ENCODE assay signal across 8 mouse cellular contexts in the genomic region with DNA sequence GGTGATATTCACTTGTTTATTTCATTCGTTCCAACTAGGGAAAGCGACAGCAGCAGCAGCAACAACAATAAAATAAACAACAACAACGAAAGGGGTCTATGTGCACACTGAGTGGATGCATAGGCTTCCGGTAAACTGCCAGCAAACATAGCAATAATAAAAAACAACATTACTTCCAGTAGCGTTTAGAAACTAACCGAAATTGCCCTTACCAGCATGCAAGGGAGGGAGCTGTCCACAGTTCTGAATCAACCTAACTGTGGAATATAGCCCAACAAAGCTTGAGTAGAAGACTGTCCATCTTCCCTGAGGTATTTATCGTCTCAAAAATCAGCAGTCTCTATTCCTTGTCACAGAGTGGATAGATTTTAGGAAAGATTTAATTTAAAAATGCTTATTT. TPM values are rescaled to one million over a fixed set of nuclear protein-coding genes. Genes with fewer than 3 reads are reported as not detected.
DNase-seq lines count a peak whose midpoint lies in the region; ATAC-seq and TF ChIP-seq lines count a peak whose summit lies in the region.

No protein-coding gene starts in this region.

- 40% methylated on average over 7 of the region's 7 CpGs for WGBS in forebrain, embryonic 13.5 days
- 36% methylated on average over 7 of the region's 7 CpGs for WGBS in forebrain, embryonic 12.5 days
- WGBS in hindbrain, embryonic 15.5 days, result 30% methylated on average over 7 of the region's 7 CpGs
- WGBS in midbrain, embryonic 15.5 days, result 36% methylated on average over 7 of the region's 7 CpGs

- H3K4me1 ChIP-seq in forebrain, embryonic 13.5 days, result peaks cover 16% of the 10 kb centered on the region
- peaks cover 14% of the 10 kb centered on the region for H3K4me1 ChIP-seq in forebrain, embryonic 12.5 days
- H3K4me1 ChIP-seq in cortical plate, adult 2 months (ENCODE audit: control insufficient read depth, insufficient read depth, low read length), result no peaks in the 10 kb centered on the region; the same call in 1 of the 2 replicates
- peaks cover 18% of the 10 kb centered on the region for H3K4me1 ChIP-seq in hindbrain, embryonic 15.5 days (replicated peaks)
- H3K4me1 ChIP-seq in midbrain, embryonic 15.5 days, result peaks cover 15% of the 10 kb centered on the region

- TF ChIP-seq CTCF in cortical plate, adult 2 months (IDR thresholded peaks at IDR 0.05; ENCODE audit: extremely low read depth, insufficient read depth, low read length), result no peak

- H3K27me3 ChIP-seq in forebrain, embryonic 13.5 days, result peaks cover 24% of the 10 kb centered on the region
- H3K27me3 ChIP-seq in forebrain, embryonic 12.5 days, result peaks cover 15% of the 10 kb centered on the region
- no peaks in the 10 kb centered on the region for H3K27me3 ChIP-seq in hindbrain, embryonic 15.5 days
- peaks cover 7% of the 10 kb centered on the region for H3K27me3 ChIP-seq in midbrain, embryonic 15.5 days (replicated peaks)

- peak overlapping the region; percentile 90; the same call in 1 of the 2 replicates for H3K4me2 ChIP-seq in forebrain, embryonic 13.5 days
- H3K4me2 ChIP-seq in forebrain, embryonic 12.5 days, result no peak overlapping the region
- H3K4me2 ChIP-seq in hindbrain, embryonic 15.5 days, result peak overlapping the region; percentile 71
- H3K4me2 ChIP-seq in midbrain, embryonic 15.5 days, result peak overlapping the region; percentile 69

- no peaks in the 10 kb centered on the region for H3K36me3 ChIP-seq in forebrain, embryonic 13.5 days (ENCODE audit: poor library complexity, severe bottlenecking)
- no peaks in the 10 kb centered on the region for H3K36me3 ChIP-seq in forebrain, embryonic 12.5 days (replicated peaks)
- no peaks in the 10 kb centered on the region for H3K36me3 ChIP-seq in hindbrain, embryonic 15.5 days
- no peaks in the 10 kb centered on the region for H3K36me3 ChIP-seq in midbrain, embryonic 15.5 days (replicated peaks)

- H3K4me3 ChIP-seq in forebrain, embryonic 13.5 days, result no peak overlapping the region
- H3K4me3 ChIP-seq in forebrain, embryonic 12.5 days (replicated peaks), result no peak overlapping the region
- H3K4me3 ChIP-seq in cortical plate, adult 2 months (ENCODE audit: insufficient read depth, low read length), result peak overlapping the region; percentile 99
- H3K4me3 ChIP-seq in hindbrain, embryonic 15.5 days, result peak overlapping the region; percentile 76
- peak overlapping the region; percentile 60 for H3K4me3 ChIP-seq in midbrain, embryonic 15.5 days

- H3K27ac ChIP-seq in forebrain, embryonic 13.5 days, result no peak overlapping the region
- no peak overlapping the region for H3K27ac ChIP-seq in forebrain, embryonic 12.5 days
- H3K27ac ChIP-seq in cortical plate, adult 2 months (ENCODE audit: insufficient read depth, low read length), result peak overlapping the region; percentile 65
- no peak overlapping the region for H3K27ac ChIP-seq in hindbrain, embryonic 15.5 days (replicated peaks)
- no peak overlapping the region for H3K27ac ChIP-seq in midbrain, embryonic 15.5 days

- ATAC-seq in forebrain, embryonic 13.5 days, result no peak
- no peak for ATAC-seq in forebrain, embryonic 12.5 days (ENCODE audit: low FRiP score)
- no peak for ATAC-seq in hindbrain, embryonic 15.5 days (ENCODE audit: low FRiP score, low read depth)
- no peak for ATAC-seq in midbrain, embryonic 15.5 days (replicated peaks)

- H3K9ac ChIP-seq in forebrain, embryonic 13.5 days, result no peak overlapping the region
- no peak overlapping the region for H3K9ac ChIP-seq in forebrain, embryonic 12.5 days
- peak overlapping the region; percentile 44 for H3K9ac ChIP-seq in hindbrain, embryonic 15.5 days
- no peak overlapping the region for H3K9ac ChIP-seq in midbrain, embryonic 15.5 days

- no peaks in the 10 kb centered on the region for H3K9me3 ChIP-seq in forebrain, embryonic 13.5 days (replicated peaks)
- H3K9me3 ChIP-seq in forebrain, embryonic 12.5 days, result no peaks in the 10 kb centered on the region
- no peaks in the 10 kb centered on the region for H3K9me3 ChIP-seq in hindbrain, embryonic 15.5 days
- H3K9me3 ChIP-seq in midbrain, embryonic 15.5 days, result no peaks in the 10 kb centered on the region

- peak; percentile 21 for DNase-seq in 416B (ENCODE audit: low read depth)
- no peak for DNase-seq in spleen, postnatal 36 days (ENCODE audit: low spot score in 2 of 2)
- DNase-seq in layer of hippocampus, adult 9-10 months (ENCODE audit: low spot score), result no peak

- no peak for TF ChIP-seq POLR2A in cortical plate, adult 2 months (IDR thresholded peaks at IDR 0.05; ENCODE audit: extremely low read depth, insufficient read depth, low read length)

RNA-seq across cellular contexts. Expression of a gene that starts 2.0 kb away (rescaled TPM):
- polyA plus RNA-seq in forebrain, embryonic 13.5 days (2015; fragmentation: Nextera tagmentation; extraction: Ambion mirVana), result 0.14 and 0.24 TPM in 2 replicates
- polyA plus RNA-seq in forebrain, embryonic 12.5 days (2016; fragmentation: Nextera tagmentation; extraction: Ambion mirVana), result 0.10 and 0.12 TPM in 2 replicates
- polyA plus RNA-seq in cortical plate, adult 2 months (2012; rRNA removed), result 11.6 and 11.9 TPM in 2 replicates
- polyA plus RNA-seq in hindbrain, embryonic 15.5 days (2015; fragmentation: Nextera tagmentation; extraction: Ambion mirVana), result 1.3 and 1.4 TPM in 2 replicates
- polyA plus RNA-seq in midbrain, embryonic 15.5 days (2015; fragmentation: Nextera tagmentation; extraction: Ambion mirVana), result 0.59 and 0.60 TPM in 2 replicates

Comparison
In these comparisons a context has a peak if more than half of its experiments do, and no peak if none do; other contexts are left out.
1. H3K4me3 ChIP-seq: peak in cortical plate, adult 2 months (single experiment), hindbrain, embryonic 15.5 days (single experiment) and midbrain, embryonic 15.5 days (single experiment); none in forebrain, embryonic 13.5 days (single experiment) and forebrain, embryonic 12.5 days (single experiment).